Mouse (Mus musculus): ENCODE data around the gene Sash1.

Gene Sash1

DNA sequence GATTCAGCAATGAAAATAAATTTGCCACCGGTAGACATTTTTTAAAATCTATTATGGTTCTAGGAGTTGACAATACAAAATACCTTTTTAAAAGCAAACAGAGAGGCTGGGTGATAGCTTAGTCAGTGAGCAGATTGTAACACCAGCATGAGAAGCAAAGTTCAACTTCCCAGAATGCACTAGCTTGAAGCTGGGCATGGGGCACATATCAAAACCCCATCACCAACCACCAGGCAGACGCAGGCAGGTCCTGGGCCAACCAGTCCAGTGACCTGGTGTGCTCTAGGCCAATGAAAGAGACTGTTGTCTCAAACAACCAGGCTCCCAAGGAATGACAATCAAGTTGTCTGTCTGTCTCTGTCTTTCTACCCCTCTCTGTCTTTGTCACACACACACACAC lies 98.6 kb downstream of the Sash1 start:
- no peak for DNase-seq

DNA sequence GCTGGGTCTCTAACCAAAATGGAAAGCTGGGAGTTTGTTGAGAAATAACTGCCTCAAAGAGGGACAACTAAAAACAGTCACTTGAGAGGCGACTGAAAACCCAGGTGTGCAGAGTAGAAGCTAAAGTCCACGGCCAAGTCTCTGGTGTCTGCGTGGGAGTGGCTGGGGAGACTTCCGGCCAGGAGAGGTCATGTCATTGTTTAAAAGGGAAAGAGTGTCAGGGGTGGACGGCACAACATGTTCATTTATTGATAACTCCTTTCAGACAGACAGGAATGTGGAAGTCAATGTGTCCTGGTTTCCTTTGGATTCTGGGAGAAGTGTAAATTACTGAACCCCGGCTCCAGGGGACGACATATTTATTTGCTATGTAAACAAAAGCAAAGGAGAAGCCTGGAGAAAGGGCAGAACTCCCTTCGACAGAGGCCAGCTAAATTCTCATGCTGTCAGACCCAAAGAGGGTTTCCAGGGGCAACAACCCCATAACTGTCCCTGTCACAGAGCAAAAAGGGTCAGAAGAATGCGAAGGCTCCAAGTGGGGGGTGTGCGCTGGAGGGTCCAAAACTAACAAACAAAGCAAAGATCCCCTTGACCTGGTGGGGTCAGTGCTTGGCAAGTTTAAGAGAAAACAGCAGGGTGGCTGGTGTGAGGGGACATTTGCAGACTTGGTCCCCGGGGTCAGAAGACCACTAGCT lies 100.3 kb downstream of the Sash1 start:
- DNase-seq = no peak

DNA sequence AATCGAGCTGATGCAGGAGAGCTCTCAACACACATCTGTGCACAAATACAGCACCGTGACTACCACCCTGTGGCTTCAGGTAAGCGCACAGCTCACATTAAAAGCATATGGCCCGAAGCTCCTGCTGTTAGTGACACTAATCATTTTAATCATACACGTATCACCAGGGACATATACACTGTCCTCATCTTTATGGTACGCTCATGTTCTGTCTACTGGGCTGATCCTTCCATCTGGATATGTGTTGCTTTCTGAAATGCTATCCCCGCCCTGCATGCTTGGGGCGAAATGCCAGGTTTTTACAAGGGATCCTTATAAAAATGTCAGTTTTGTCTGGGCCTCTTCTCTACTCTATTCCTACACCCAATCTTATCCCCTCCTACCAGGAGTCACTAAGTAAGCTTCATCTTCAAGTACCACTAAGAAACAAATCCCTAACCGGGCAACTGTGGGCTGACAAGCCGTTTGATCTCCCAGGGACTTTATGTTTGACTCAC lies 103.9 kb downstream of the Sash1 start:
- no peak for DNase-seq

- no peak for DNase-seq
Measured at GRCm38 (mm10) chr10:8779842-8780241, 106.0 kb downstream of the Sash1 start.

- DNase-seq = no peak
Measured at GRCm38 (mm10) chr10:8778845-8779244, 107.0 kb downstream of the Sash1 start.

DNA sequence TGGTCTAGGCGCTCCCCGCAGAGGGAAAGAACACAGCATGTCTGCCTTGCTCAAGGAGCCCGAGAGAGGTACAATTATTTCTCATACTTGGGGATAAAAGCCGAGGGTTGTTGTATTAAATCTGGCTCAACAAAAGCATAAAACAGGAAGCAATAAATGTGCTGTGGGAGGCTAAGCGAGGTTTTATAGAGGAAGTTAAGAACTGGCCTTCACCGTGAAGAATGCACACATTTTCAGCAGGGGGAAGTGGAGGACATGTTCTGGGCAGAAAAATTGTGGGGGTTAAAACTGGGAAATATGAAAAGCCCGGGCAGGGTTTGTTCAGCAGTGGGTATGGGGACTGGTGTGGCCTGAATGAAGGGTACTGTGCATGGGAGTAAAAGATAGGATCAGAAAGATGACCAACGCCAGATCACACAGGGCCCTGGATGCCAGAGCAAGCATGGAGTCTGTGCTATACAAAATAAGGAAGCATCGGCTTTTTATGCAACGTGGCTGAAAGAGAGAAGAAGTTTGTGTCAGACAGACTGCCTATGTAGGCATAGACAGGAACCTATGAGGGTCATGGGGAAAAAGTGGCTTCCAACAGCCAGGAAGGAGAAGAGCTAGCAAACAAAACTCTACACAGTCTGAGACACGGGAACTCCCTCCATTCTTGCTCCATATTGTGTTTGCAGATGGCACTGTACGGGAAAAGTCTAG lies 108.2 kb downstream of the Sash1 start:
- no peak for DNase-seq

DNA sequence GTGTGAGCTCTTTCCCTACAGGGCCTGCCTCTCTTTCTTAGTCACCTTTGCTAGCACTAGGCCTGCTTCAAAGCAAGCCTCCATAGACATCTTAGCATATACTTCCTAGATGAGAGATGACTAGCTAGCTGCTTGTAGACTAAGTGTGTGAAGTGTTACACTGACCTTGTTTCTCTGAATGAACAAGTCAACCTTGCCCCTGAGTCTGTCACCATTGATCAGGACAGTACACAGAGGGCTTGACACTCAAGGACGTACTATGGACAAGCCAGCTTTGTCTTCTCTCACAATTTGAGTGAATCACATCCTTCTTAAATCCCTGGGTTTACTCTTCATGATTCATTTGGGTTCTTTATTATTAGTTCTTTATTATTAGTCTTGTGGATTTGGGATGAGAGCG lies 109.1 kb downstream of the Sash1 start:
- no peak for DNase-seq

DNA sequence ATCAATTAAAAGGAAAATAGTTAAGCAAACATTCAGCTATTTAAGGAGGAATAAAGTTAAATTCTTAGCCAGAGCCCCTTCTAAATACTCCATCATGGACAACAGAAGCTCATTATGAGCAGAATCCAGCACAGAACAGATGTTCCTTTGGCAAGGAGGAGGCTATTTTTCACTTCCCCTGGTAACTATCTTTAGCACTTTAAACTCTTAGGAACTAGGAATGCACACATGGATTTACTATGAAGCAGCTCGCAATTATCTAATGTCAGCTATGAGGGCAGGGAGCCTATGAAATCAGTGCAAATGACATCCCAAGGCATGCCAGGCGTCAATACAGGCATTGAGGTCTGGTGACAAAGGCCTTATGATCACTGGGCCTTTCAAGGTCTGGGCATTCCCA lies 110.1 kb downstream of the Sash1 start:
- DNase-seq = no peak

DNA sequence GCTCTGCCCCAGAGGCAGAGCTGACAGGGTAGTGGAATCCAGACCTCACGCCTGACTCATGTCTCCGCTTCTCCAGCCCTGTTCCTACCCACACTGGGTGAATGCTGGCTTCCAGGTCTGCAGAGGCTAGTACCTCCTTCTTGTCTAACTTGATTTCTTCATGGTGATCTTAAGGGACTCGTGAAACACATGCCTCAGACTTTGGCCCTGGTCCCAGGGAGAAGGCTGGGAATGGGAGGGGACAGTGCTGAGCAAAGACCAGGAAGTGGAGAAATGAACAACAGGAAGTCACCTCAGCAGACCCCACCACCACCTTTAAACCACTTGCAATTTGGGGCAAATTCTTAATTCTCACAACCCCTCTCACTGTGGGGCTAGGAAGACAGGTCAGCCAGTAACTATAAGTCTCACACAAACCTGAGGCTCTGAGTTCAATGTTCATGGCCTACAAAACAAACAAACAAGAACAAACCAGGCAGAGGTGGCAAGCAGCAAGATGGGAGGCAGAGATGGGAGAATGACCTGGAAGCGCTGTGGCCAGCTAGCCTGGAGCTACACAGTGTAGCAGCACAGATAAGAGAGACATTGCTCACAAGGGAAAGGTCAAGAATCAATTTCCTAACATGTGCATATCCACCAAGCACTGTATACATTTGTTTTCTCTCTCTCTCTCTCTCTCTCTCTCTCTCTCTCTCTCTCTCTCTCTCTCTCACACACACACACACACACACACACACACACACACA lies 113.2 kb downstream of the Sash1 start:
- DNase-seq = no peak

DNA sequence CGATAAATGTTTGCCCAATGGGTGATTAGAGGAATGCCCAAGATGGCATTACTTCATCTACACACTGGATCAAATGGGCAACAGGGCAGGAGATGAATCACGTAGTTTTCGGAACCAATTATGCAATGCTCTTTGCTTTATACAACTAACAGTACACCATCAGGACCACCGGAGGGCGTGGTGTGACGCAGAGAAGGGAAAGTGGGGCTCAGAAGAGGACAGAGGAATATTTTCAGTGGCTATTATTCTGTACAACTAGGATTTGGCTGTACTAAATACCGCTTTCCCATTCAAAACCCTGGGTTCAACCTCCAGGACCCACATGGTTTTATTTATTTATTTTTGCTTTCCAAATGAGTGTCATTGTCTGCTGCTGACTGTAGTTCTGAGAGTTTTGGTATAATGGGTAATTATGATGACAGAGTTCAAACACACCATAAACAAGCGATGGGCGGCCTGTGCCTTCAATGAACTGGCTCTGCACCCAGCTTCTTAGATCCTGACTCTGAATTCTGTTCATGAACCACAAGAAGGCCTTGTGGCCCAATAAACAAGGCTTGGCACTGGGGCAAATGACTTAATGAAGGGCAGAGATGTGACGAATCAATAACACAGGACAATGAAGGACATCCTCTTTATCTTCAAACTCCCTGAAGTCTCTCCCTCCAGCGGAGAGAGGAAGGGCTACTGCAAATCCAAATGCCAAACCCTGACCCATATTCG lies 114.8 kb downstream of the Sash1 start:
- no peak for DNase-seq

- no peak for DNase-seq
Measured at GRCm38 (mm10) chr10:8768654-8769053, 117.2 kb downstream of the Sash1 start.

DNA sequence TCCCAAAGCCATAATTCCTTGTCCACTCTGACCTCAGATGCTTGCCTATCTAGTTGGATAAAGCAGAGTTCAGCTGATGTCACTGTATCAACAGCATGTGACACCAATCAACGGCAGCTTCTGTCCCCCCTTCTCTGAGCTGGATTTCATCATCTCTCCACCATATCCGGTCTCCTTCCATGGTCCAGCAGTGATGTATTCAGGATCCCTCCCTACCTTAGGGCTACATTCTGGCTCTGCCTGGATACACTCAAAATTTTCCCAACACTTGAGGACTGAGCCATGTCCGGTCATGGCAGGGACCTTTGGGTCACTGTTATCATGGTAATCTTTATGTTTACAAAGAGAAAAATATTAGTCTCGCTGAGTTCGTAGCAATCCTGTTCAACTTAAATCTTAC lies 118.5 kb downstream of the Sash1 start:
- no peak for DNase-seq

GRCm38 (mm10) chr10:8765922-8766522 lies 119.8 kb downstream of the Sash1 start:
- no peak for DNase-seq

- no peak for DNase-seq
Measured at GRCm38 (mm10) chr10:8762771-8763170, 123.1 kb downstream of the Sash1 start.

DNA sequence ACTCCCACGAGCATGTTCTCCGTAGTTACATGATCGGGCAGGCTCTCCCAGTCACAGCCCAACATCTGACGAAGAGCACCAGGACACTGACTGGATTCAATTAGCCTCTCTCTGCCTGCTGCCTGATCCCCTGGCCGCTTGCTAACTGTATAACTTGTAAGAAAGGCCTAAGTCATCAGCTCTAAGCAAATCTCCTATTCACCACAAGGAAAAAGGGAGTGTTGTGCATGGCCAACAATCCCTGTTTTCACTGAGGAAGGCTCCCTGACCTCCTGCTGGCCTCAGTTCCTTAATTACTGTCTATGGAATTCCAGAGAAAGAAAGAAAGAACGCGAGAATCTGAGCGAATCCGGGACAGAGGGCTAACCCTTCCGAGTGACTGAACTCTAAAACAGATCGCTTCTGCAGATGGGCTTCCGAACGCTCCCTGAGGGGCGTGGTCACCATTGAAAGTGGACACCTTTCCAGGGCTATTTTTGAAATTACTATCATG lies 123.6 kb downstream of the Sash1 start:
- no peak for DNase-seq

DNA sequence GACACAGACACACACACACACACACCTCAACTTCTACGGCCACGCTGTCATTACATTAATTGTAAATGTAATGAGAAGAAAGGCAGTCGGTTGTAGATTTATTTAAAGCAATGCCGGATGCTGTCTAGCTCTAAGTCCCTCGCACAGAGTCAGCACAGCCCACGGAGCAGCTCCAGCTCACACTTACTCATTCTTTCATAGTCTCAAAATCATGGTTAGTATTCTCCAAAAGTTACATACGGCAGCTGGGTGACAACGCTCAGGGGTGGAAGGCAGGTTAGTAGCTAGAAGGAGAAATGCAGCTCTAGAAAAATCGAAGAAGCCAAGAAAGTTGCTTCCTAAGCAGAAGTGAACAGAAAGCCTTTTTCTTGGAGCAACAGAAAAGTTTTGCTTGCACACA lies 124.2 kb downstream of the Sash1 start:
- peak; percentile 68 for DNase-seq

DNA sequence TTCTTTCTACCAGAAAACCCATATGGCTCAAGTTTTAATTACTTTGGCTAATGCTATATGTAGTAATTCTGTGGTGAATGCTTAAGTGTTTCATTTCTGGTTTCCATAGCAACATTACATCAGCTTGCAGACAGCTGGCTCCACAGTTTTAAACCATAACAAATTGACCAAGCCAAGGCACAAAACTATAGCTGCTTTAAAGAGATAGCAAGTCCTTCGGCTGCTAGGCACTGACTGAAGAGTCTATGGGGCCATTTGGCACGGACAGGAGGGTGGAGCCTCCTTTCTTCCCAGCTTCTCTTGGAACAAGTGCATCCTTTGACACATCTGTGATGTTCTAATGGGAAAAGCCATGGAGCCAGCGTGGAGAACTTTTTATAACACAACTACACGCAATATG lies 125.3 kb downstream of the Sash1 start:
- DNase-seq = no peak

- no peak for DNase-seq
Measured at GRCm38 (mm10) chr10:8759228-8759627, 126.6 kb downstream of the Sash1 start.

DNA sequence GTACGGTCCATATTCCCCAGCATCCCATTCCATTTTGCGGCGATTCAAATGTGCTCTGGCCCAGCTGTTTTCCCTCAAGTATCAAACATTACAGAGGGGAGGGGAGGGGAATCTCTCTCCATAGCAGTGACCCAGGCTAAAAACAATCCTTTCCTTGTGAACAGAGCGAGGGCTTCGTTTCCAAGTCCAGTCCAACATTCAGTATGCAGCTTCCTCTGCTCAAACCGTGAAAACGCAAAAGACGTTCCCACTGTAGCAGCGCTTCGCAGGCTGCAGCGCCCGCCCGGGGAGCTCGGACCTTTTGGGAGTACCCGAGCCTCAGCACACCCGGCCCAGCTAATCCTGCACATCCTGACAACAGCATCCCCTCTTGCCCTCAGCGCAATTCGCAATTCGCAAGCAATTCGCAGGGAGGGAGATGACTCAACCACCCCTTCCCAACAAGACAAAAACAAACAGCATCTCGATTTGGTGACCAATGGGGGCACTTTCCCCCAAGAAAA lies 128.4 kb downstream of the Sash1 start:
- no peak for DNase-seq

DNA sequence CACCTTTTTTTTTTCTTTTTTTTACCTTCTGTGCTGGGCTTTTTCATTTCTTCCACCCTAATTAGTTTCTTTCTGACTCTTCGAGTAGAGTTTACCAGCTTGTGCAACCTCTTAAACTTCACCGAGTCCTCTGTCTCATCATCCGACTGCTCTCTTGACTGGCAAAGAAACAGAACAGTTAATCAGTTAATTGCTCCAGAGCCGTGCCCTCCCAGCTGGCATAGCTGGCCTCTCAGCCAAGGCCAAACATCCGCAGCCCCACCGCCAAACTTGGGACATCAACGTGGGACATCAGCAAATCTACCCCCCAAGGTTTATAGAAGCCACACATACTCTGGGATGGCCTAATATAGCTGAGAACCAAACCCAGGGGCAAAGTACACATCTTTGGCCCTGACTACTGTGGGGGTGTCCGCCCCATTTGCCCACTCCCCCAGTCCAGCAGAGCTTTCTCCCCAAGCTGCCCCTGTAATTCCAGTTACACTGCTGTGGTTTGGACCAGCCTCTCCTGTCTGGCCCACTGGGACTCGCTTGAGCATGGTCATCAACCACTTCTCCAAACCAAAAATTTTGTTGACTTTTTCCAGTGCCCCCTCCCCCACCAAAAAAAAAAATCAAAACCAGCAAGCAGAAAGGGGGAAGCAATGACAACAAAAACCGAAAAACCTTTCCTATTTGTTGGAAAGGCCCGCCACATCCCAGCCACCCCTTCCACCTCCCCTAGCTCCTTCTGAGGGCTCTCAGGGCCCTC lies 129.1 kb downstream of the Sash1 start:
- DNase-seq = no peak

- no peak for DNase-seq
Measured at GRCm38 (mm10) chr10:8753377-8753776, 132.5 kb downstream of the Sash1 start.

DNA sequence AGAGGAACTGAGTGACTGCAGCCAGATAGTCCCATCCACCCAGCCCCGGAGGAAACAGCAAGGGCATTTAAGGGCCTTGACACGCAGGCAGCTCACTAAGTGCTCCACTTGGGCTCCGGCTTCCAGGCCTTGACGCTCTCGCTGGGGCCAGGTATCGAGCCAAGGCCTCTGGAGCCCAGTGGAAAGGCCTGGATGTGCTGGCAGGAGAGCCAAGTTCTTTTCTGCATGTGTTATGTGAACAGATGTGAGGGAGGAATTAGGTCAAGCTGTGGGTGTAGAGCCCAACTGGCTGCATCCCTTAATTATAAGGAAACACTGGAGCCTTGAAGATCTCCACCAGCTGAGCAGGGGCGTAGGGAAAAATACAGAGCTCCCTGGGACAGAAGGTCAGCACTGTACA lies 133.4 kb downstream of the Sash1 start:
- DNase-seq = no peak
